Mouse (Mus musculus) embryo, embryonic 10.5 days (tissue): ENCODE data around the gene Glis3.

Experiments
- DNase-seq: peaks from one replicate; pipeline ENCODE4 v3.0.0-alpha.2; 2015; ENCODE audit warnings: low spot score

Glis3 gene

DNA sequence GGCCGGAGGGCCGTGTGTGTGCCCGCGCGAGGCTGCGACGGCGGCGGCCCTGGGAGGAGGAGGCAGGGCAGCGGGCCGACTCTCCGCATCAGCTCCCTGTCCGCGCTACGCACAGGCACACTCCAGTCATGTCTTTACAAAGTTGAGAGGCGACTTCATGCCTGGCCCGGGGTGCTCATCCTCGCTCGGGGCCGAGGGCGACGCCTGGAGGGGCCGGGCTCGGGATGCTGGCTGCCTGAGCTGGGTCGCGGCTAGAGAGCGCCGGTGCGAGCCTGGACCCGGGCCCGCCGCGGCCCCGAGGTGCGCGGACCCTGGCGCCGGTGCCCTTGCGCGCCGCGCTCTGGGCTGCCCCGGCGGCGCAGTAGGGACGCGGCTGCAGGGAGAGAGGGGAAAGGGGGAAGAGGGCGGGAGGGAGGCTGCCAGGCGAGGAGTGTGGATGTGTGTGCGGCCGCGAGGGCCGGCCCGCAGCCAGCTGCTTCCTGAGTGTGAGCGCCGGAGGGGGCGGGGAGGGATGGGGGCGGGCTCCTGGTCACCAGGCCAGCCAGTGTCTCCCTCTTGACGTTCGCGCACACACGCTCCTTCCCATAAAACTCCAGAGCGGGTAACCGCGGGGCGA is at the start of gene Glis3:
TSS of gene Glis3 (minus strand) at position 302 of the 616 bp plus-strand sequence.
- DNase-seq = peak; percentile 83

DNA sequence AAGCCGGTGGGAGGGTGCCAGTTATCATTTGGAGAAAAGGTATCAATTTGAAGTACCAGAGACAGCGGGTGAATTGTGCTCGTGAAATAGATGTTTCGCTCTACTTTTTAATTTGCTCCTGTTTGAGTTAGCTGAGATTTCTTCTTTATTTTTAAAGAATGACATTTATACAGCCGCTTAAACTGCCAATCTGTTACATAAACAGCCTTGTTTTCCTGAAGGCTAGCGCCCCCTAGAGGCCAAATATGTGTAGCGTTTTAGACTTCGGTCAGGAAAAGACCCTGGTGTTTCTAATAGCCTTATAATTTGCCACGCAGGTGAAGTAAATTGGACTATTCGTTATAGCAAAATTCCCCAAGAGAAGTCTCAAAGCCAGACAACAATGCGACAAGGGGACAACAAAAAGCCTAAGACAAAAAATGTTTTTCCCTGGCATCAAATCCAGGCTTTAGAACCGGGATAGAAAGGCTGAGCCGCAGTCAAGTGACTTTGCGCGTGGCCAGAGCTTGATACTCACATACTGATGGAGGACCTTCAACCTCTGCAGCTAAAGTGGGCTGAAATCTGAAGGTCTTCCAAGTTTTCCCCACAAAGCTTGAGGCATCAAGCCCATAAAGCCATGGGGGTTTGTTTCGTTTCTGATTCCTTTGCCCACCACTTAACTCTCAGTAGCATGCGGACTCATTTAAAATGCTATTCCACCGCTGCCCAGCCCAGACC is 46.4 kb upstream of the Glis3 start:
- DNase-seq = peak; percentile 83

DNA sequence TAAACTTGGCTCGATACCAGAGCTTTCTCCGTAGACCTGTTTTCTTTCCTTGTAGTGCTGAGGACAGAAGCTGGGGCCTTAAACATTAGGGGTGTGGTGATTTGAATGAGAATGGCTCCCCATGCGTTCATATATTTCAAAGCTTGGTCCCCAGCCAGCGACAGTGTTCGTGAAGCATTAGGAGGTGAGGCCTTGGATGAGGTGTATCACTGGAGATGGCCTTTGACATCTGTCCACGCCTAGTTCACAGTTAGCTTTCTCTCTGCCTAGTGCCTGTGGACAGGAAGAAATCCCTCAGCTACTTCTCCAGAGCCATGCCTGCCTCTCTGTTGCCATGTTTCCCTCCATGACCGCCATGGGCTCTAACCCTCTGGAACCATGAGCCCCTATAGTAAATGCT is 44.8 kb upstream of the Glis3 start:
- no peak for DNase-seq

DNA sequence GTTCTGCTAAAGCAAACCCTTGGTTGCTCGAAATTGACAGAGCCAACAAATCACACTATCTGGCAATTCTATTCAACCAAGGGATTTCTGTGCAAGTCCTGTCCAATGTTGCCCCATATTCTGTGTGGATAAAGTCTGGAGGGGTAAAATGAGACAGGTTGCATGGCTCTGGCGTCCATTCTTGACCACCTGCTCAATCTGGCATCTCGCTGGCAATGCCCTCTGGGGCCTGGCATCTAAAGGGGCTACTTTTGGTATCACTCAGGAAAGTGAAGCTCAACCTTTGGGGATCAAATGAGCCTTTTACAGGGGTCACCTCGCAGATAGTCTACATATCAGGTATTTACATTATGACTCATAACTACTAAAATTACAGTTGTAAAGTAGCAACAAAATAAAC is 42.7 kb upstream of the Glis3 start:
- no peak for DNase-seq

DNA sequence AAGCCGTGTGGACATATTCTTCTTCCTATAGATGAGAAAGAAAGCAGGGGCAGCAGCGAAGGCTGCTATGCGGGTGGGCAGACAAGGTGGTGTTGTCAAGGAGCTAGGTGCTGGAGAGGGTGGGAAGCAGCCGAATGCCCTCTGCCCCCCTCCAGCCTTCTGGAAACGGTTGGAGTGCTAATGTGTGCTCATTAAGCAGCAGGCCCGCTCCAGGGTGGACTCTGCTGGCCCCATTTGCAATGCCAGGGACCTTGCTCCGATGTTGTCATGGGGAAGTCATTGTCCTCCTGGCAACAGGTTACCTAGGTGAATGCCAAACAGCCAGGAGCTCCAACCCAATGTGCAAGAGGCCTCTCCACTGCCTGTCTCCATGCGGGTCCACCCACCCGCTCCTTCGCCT is 42.0 kb upstream of the Glis3 start:
- no peak for DNase-seq

DNA sequence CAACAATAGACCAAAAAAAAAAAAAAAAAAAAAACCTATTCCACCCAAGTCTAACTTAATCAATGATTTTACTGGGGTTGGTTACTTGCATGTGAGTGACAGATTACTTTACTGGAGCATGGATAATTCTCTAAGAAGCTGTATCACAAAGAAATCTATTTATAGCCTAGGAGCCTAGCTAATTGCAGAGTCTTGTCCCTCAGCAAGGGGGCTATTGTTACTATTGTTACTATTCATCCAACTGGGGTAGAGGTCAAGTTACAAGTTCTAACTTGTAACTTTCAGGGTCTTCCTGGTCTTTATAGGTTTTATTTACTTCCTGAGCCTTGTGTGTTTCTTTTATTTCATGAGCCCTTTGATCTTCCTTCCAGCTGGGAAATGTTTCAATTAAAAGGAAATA is 40.1 kb upstream of the Glis3 start:
- peak; percentile 50 for DNase-seq

DNA sequence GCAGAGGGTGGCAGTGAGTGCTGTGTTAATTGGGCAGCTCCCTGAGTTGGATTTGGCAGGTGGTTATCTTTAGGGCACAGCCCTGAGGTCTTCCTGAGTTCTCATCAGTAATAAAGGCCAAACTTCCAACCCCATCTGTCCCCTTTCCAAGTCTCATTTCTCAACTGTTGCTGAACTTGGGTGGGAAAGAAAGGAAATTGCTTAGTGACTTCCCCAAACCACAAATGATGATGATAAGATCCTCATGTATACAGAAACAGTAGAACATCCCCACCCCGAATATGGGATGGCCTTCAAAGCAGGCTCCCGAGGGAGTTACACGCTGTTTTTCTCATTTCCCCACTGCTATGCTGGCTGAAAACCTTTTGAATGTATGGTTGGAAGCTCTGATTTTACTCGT is 34.8 kb upstream of the Glis3 start:
- no peak for DNase-seq

DNA sequence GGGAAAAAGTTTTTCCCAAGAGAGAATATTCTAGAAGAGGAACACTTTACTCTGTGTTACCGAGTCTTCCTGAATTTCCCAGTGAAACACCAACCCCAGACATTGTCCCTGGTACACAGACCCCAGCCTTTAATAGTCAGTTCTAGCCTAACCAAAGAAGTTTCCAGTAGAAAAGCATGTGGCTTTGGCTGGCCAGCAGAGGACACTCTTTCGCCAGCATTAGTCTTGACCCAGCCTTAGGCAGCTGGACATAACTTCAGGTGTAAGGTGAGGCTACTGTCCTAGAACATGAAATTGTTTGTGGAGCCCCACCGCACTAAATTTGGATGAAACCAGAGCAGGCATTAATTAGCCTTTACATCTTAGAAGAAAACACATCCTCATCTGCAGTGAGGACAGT is 17.8 kb upstream of the Glis3 start:
- DNase-seq = no peak

DNA sequence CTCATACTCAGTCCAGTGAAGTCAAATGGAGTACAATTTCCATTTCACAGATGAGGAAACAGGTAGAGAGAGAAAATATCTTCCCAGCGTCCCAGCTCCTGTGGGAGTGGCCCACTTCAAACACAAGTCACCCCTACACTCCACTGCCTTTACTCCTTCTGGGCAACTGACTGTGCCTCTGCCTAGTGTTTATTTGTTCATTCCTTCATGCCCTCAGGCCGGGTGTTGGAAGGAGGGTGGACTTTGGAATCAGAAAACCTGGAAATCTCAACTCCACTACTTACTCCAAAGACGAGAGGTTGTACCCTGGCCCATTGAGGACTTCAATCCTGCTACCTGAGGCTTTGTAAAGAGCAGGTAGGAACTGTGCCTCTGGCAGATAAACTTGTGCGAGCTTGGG is 6.5 kb upstream of the Glis3 start:
- no peak for DNase-seq

DNA sequence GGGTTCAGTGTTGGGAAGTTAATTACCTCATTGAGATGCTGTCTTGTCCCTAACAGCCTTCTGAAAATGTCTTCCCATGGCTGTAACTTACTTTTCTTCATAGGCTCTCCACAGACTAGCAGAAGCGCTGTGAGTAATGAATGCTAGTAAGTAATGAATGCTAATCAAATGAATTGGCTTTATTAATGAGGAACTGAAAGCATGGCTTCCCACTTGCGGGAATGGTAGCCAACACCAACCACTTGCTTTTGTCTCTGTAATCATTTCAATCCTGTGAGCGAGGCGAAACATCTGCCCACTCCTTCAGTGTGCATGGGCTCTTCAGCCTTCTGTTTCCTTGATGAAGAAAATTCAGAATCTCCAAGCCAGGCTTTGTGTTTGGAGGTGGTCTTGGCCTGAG is 5.6 kb upstream of the Glis3 start:
- DNase-seq = no peak

DNA sequence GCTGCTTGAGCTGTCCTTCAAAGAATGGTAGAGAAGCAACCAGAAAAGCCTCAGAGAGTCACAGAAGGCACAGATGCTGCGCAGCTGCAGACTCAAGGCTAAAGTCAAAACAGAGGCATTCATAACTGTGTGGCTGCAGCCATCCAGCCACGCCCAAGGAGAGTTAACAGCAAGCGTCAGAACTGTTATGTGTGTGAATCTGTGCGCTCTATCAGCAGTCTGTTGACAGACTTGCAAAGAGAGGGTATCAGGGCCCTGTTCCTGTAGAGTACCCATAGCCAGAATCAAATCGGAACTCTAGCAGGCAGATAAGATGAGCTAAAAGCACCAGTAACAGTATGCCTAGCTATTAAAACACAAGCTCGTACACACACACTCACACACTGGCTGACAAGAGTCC is 4.5 kb upstream of the Glis3 start:
- no peak for DNase-seq

DNA sequence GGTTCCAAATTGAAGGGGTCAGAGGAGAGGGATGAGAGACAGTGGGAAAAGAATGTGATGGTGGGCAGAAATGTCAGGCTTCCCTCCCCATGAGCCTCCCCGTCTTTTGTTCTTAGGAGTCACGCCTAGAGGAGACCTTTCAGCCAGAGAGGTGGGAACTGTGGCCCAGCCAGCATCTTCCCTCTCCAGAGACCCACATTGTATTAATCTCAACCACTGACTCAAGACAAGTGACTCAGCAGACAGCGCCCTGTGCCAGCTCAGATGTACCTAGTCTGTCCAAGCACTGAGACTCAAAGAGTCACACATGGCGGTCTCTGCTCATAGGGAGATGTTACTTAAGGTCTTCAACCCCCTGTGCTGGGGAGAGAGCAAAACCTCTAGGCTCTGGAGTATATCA is 3.5 kb upstream of the Glis3 start:
- DNase-seq = no peak

DNA sequence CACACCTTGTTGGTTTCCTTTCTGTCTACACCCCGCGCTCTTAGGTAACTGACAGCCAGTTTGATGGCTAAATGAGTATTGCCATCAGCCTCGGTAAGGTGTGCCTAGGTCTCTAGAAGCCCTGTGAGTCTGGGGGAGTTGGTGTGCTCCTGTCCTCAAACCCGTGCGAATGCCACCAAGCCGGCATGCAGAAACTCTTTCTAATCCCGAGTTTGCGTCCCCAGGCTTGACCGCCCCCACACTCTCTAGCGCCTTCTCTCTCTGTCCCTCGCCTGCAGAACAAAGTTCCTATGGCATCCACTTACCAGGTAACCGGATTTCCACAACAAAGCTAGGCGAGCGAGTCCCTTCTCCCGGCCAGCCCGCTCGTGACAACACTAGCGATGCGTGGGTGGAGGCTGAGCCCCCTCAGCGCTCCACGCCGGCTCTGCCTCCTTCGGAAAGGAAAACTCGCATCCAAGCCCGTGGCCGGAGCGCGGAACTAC is 544 bp downstream of the Glis3 start:
- DNase-seq = peak; percentile 39

DNA sequence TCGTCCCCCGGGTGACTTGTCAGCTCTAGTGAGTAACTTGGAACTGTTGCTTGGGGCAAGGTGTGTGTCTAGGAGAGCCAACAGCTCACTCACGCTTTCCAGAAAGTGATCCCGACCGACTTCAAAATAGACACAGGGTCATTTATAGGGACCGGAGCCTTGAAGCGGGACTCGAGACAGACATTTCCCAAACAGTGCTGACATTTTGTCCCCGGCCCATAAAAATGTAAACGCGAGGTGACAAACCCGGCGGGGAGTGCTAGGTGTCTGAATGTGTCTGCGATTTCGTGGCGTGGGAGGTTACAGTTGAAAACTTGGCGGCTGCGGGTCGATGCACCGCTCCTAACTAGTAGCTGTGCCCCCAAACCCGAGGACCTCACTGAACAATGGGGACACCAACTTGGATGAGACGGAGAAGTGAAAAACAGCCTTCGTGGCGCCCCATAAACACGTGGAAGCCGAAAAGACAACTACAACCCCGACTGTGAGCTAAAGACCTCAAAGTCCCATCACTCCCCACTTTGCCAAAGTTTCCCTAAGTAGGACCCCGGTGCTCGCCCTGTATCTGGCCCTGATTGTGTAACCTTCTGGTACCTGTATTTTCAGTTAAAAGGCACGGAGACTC is 1.1 kb downstream of the Glis3 start:
- DNase-seq = peak; percentile 52

DNA sequence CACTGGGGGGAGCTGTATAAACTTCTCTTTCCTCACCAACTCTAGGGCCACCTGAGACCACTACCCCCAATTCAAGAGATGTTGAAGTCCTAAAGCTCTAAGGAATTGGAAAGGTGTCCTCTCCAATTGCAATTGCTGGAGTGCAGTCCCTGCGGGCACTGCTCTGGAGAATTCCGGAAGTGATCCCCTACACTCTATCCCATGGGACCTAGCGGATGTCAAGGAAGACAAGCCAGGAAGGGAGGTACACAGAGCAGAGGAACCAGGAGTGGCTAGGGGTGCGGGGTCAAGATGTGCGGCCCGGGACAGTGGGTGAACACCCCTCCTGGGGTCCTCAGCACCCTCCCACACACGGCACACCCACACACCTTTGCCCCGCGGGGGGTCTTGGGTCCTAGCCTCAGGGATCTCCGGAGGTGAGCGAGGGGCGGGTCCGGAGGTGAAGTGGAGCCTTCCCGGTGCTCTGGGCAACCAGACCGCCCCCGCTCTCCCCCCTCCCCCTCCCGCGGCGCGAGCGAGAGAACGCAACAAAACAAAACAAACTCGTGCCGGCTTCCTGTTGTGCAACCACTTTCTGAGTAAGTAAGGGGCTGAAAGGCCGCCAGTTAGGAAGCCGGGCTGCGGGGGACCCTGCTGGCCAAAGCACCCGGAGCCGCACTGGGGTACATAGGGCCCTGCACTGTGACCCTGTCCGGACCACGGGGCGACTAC is 2.0 kb downstream of the Glis3 start:
- DNase-seq = peak; percentile 44

DNA sequence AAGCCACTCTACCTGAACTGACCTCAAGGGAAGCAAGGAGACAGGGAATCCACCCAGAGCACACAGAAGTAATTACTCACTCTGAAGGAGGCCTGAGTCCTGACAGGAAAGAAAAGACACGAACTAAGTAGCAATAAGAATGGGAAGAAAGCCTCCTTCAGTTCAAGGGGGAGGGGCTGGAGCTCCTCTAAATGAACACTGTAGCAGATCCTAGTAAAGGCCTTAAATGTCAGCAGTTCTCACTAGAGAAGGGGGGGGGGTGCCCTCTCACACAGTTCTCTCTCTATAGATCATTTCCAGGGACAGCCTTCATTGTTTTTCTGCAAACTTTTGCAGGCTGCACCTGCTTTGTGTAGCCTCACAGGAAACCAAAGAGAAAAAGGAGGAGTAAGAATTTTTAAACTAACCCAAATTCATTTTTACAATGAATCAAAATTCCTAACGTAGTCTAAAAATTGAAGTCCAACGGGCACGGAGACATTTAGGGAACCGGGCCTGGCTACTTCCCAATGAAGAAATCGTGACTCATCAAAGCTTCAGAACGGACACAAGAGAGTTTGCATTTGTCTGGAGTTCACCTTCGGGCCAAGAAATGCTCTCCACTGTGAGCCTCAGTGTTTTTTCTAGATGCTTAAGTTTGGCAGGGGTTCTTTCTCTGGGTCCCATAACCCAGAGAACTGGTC is 2.7 kb downstream of the Glis3 start:
- peak; percentile 41 for DNase-seq

DNA sequence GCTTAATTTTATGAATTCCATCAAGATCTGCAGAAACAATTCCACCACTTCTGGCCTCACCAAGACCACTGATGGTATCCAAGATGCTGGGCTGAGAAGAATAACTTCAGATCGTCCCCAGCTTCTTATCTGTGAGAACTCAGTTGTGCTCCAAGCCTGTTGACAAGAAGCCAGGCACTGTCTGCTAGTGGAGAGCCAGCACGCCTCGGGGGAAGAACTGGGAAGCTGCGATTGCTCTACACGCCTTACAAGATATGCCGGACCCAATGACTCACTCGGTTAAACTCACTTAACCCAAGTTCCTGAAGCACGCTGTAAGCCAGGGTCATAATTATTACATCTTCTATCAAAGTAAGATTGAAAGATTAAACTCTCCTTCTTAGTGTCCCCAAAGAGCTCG is 16.1 kb downstream of the Glis3 start:
- DNase-seq = no peak

DNA sequence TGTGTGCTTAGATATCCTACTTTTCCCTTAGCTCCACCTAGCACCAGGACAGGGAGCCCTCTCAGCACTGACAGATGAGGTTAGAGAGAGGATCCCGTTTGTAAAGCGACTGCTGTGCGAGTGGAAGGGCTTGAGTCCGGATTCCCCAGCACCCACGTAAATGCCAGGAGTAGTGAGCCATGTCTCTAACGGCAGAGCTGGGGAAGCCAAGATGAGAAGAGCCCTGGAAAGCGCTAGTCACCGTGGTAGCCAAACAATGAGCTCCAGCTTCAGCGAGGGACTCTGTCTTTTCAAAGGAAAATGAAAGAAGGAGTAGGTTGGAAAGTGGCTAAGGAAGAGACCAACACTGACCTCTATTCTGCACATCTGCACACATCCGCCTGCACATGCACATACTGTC is 16.7 kb downstream of the Glis3 start:
- no peak for DNase-seq

DNA sequence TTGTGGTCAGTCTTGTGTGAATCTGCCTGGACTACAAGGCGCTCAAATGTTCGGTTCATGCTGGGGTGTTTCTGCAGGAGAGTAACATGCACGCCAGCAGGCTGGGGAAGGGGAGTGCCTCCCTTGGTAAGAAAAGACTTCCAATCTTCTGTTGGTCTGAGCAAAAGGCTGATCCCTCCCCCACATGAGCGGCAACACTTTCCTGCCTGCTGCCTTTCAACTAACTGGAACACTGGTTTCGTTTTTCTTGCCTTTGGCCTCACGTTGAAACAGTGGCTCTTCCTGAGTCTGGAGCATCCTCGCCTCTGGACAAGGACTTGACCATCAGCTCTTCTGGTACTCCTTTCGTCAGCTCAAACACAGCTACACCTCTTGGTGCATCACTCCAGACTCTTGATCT is 17.4 kb downstream of the Glis3 start:
- DNase-seq = no peak

DNA sequence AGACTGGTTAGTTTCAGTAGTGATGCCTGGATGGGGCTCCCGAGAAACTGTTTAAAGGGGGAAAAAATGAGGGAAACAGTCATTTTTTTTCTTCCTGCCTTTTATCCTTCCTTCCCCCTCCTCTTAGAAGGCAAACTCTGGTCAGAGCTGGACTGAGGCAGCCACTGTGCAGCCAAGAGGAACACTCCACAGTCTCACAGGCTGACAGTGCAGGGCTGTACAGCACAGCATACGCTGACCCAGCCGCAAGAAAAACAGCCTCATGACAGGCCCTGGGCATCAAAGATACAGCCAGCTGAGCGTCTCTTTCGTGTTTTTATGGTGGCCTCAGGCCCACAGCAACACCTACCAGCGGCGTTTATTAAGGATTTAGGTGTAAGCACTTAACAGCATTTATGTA is 19.0 kb downstream of the Glis3 start:
- DNase-seq = no peak

DNA sequence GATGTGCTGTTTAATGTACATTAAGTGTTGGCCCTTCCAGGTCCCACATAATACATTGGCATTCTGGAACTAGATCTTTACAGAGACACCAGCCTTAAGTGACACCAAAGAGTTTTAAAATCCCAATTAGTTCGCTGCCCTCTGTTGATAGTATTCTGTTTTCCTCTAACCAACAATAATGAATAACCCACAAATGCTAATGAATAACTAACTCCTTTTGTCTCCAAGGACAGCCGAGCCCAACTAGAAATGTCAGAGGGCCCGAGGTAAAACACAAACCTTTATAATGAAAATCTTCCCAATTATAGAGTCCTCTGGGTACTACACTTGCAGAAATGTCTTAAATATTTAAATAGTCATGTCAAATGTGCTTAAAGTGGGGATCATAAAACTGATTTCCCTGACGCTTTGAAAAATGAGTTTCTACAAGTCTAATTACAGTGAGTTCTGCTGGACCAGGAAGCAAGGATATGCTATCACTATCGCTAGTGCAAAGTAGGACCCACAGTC is 22.1 kb downstream of the Glis3 start:
- DNase-seq = no peak

DNA sequence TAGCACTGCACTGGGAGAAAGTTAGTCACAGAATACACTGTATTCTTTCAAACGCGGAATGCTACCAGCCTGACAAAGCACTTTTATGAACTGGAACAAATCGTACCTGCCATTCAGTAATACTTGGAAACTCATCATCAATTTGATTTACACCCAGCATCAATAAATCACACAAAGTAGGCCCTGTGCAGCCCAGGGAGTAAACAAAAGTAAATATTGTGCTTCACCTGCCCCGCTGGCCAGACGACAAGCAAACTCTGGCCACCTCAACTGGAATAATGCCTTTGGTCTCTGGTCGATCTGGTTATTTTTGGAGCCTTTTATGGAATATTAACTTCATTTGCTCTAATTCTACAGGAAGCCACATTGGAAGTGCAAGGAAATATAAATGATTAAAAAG is 23.0 kb downstream of the Glis3 start:
- no peak for DNase-seq
